Mouse (Mus musculus): ENCODE measurements around the gene Kcnmb3.

The Kcnmb3 gene

GRCm38 (mm10) chr3:32492097-32493090 lies at the start of gene Kcnmb3:
Kcnmb3 (minus strand) TSS chr3:32492231.
- no peak for DNase-seq (ENCODE audit: low read depth)

DNA sequence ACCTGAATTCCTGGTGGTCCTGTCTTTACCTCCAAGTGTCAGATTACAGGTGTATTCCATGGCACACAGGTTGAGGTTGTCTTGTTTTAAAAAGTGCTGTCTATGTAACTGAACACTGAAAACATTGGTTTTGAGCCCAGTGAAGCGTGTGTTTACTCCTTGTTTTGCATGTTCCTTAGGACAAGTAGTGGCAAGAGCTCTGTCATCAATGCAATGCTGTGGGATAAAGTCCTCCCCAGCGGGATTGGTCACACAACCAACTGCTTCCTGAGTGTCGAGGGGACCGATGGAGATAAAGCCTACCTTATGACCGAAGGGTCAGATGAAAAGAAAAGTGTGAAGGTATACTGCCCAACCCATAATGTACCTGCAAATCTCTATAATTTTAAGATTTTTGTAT lies 46.1 kb upstream of the Kcnmb3 start:
- DNase-seq (ENCODE audit: low read depth), result no peak

DNA sequence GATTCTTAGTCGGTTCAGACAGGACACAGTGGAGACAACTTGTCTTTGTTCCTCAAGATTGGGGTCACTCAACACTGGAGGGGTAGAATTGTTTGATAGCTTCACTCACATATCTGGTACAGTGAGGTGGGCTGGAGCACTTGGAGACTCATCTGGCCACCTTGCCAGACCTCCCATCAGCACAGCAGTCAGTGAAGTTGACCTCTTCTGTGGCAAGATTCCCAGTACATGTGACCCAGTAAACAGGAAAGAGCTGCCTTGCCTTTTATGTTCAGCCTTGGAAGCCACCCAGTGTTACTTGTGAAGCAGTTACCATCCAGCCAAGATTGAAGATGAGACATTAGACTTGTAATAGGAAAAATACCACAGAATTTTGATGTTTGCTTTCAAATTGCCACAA lies 45.5 kb upstream of the Kcnmb3 start:
- DNase-seq (ENCODE audit: low read depth), result no peak

DNA sequence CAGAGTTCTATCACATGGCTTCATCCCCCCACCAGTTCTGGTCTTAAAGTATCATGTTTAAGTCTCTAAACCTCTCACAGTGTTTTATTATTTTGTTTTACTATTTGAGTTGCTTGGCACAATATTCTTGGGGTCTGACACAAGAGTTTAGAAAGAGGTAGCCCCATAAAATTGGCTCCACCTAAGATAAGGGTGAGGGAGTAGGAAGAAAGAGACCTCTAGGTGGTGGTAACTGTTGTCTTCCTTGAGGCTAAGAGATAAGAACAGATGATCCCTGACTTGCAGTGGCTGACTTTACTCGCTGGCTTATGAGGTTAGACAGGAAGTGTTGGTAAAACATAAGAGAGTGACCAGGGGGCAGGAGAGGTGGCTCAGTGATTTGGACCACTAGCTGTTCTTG lies 43.7 kb upstream of the Kcnmb3 start:
- DNase-seq (ENCODE audit: low read depth), result peak; percentile 32

DNA sequence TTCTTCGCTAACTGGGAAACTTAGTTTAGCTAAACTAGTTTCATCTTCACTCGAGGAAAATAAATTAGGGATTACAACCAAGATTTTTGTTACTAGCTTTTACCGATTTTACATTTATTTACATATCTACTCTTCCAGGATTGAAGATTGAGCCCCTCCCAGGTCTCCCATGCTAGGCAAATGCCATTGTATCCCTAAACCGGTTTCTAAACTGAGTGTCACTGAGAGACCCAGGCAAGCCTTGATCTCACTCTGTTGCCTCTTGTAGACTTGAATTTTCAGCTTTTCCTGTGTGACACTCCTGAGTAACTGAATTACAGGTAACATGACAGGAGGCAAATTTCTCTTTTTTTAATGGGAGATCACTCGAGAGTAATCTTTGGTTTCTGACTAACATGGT lies 38.0 kb upstream of the Kcnmb3 start:
- DNase-seq (ENCODE audit: low read depth), result peak; percentile 28

DNA sequence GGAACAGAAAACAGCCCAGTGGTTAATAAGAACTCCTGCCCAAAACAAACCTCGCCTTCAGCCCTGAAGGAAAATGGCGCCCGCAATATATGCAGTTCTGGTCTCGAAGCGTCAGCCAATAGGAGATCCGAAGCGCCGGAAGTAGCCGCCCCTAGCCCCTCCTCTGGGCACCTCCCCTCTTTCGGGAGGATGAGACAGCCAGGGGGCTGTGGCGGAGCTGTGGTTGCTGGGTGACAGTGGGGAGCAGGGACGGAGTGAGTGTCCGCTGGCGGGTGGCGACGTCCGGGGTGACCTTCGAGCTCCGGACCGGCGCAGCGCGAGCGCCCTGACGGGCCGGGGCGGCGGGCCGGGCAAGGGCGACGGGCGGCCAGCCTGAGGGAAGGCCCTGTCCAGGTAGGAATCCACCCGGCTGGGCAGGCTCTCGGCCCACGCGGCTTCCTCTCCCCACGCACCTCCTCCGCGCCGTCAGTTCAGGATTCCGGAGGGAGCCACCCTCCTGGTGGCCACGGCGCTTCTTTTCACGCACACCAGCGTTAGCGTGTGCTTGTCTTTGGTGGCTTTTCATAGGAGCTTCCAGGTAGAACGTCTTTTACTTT lies 37.4 kb upstream of the Kcnmb3 start, which contains the start of gene Mfn1:
Mfn1 (plus strand) TSS at position 163 of the 596 bp plus-strand sequence.
- peak; percentile 96 for DNase-seq (ENCODE audit: low read depth)

DNA sequence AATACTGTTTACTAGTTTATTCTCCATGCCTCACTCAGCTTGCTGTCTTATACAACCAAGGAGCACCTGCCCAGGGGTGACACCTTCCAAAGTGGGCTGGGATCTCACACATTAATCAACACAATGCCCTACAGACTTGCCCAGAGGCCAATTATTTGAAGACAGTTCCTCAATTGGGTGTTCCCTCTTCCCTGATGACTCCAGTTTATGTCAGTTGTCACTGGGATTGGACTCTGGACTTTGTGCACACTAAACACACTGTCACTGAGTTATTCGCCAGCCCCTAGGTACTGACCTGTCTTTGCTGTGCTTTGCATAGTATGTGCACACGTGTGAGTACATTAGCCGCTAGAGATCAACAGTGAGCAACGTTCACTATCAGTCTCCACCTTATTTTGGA lies 35.1 kb upstream of the Kcnmb3 start:
- no peak for DNase-seq (ENCODE audit: low read depth)

GRCm38 (mm10) chr3:32513528-32513927 lies 21.5 kb upstream of the Kcnmb3 start:
- DNase-seq (ENCODE audit: low read depth), result no peak

- DNase-seq (ENCODE audit: low read depth), result no peak
These were observed 20.8 kb upstream of the Kcnmb3 start for GRCm38 (mm10) chr3:32512686-32513284.

- peak; percentile 67 for DNase-seq (ENCODE audit: low read depth)
These were observed 19.1 kb upstream of the Kcnmb3 start for GRCm38 (mm10) chr3:32511191-32511550.

DNA sequence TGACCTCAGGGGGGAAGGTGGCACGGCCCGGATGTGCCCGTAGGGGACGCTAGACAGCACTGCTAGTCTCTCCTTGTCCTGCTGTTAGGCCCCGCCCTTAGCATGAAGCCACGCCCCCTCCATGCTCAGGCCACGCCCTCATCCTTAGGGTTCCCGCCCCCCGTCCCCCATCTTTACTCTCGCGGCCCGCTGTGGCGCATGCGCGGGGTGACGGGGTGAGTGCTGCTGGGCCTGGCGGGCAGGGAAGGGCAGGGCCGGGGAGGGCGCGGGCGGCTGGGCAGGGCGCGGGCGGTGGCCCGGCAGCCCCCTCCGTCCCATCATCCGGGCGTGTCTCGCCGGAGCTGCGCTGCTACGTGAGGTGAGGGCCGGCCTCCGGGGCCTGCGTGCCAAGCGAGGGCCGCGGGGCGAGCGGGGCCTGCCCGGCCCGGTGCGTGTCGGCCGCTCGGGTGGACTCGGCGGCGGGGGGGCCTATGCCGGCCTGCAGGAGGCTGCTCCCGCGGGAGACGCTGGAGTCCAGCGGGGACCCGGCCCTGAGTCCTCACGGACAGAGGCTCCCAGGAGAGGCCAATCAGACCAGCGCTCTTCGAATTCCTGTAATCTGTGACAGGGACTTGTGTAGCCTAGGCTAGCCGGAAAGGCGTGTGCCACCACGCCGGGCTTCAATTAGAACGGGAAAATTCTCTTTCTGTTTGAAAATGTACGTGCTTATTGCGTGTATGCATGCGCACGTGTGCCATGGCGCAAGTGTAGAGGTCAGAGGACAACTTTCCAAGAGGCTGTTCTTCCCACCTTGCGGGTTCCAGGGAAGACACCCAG lies 18.6 kb upstream of the Kcnmb3 start:
- DNase-seq (ENCODE audit: low read depth), result peak; percentile 97

DNA sequence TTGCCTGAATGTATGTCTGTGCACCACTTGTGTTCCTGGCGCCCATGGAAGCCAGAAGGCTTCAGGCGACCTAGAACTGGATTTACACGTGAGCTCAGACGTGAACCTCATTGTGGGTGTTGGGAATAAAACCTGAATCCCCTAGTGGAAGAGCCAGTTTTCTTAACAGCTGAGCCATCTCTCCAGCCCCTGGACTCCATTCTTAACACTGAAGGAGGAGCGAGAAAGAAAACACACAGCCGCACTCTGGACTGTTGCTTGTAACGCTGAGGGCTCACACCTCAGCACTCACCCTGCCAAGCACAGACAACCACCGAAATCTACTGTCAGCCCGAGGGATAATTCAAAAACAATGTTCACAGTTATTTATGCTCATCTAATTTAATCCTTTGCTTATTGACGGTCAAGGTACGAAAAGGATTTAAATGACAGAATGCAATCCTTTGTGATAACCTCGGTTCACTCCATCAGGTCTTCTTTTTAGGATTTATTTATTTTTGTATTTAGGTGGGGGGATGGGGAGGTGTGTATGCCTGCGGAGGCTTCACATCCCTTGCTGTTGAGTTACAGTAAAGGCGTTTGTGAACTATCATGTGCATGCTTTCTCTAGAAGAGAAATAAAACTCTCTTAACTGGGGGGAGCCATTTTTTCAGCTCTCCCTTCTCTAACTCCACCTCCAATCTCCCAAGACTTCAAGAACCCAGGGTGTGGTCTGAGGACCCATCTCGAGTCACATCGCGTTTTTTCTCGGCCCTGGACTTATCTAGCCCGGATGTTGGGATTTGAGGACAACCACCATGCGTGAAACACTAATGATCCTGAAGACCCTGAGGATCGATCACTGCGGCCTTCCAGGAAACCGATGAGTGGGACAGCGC lies 17.7 kb upstream of the Kcnmb3 start, which contains the start of gene Zfp639:
Zfp639 (plus strand) TSS at position 764 of the 879 bp plus-strand sequence.
- DNase-seq (ENCODE audit: low read depth), result peak; percentile 48

DNA sequence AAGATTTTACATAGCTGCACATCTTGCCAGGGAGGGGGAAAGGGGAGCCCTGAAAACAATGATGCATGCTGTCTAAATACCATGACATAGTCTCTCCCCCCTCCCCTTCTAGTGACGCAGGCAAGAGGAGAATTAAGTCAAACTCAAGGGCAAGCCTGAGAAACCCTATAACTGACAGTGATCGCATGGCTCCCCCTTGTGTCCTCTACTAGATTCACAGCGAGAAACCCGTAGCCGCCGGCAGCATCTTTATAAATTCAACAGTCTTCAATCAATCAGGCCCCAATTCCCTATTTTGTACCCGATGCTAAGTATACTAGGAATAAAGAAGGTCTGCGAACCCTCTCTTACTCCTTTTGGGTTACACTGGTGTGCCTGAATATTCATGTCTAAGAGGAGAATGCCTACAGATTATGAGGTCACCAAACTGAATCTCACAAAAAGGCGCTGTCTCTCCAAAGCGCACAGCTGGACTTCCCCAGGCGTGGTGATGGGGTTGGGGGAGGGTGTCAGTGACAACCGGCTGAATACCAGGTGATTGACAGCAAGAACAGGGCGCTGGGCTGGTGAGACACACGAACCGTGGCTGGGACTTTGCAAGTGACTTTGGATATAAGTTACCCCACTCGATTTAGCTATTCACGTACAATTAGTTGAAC lies 16.8 kb upstream of the Kcnmb3 start:
- DNase-seq (ENCODE audit: low read depth), result peak; percentile 84

GRCm38 (mm10) chr3:32506366-32507225 lies 14.6 kb upstream of the Kcnmb3 start:
- no peak for DNase-seq (ENCODE audit: low read depth)

DNA sequence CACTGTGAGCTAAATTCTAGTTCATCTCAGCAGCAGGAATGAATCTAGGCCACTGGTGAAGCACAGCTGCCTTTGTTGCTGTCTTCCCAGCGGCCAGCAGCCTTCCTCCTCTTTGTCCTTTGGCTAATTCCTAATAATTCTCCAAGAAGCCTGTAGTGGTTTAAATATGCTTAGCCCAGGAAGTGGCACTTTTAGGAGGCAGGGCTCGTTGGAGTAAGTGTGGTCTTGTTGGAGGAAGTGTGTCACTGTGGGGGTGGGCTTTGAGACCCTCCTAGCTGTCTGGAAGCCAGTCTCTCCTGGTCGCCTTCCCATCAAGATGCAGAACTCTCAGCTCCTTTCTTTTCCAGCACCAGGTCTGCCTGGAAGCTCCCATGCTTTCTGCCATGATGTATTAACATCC lies 13.8 kb upstream of the Kcnmb3 start:
- no peak for DNase-seq (ENCODE audit: low read depth)

- DNase-seq (ENCODE audit: low read depth), result no peak
These were observed 8.3 kb upstream of the Kcnmb3 start for GRCm38 (mm10) chr3:32500346-32500745.

DNA sequence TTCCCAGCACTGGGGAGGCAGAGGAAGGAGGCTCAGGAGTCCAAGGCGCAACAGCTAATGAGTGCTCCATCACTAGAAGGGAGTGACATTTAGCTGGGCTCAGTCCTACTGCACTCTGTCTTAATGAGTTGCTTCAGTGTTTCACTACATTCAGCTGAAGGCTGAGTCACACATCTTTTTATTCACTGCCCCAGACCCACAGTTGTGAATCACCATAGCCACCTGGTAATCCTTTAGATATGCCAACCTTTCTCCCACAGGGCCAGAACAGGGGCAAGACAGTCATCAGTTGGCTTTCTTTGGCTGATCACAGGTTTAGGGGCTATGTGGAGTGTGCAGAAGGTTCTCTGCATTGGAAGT lies 4.7 kb upstream of the Kcnmb3 start:
- DNase-seq (ENCODE audit: low read depth), result no peak

- no peak for DNase-seq (ENCODE audit: low read depth)
These were observed 4.1 kb upstream of the Kcnmb3 start for GRCm38 (mm10) chr3:32495856-32496710.

All from 416B (cell line).